Mouse (Mus musculus) forebrain, embryonic 12.5 days (tissue): ENCODE data around the gene Sac3d1. TPM values are rescaled to one million over a fixed set of nuclear protein-coding genes. Genes with fewer than 3 reads are reported as not detected.

ENCODE experiments used
- polyA plus RNA-seq: library from polyadenylated mRNA; unstranded; fragments of >200 nt; fragmentation: Nextera tagmentation; extraction: Ambion mirVana; gene quantifications from 2 replicates; pipeline ENCODE4 v1.2.1, GENCODE M21; 2016

Sac3d1 gene
- polyA plus RNA-seq, 1 experiment from 2014 or later: 56.6 TPM

Other genes with a start within 250 kb of the Sac3d1 start
- gene Frmd8, start 243.4 kb downstream of the Sac3d1 start, polyA plus RNA-seq: 25.6 and 25.9 TPM in 2 replicates
- 1.3 and 1.8 TPM in 2 replicates for gene Slc25a45, start 240.8 kb downstream of the Sac3d1 start, polyA plus RNA-seq
- gene Tigd3, start 224.5 kb downstream of the Sac3d1 start, polyA plus RNA-seq: 11.1 and 12.8 TPM in 2 replicates
- gene Dpf2, start 205.6 kb downstream of the Sac3d1 start, polyA plus RNA-seq: 184 and 203 TPM in 2 replicates
- 2.2 TPM in 2 replicates for gene Cdc42ep2, start 193.8 kb downstream of the Sac3d1 start, polyA plus RNA-seq
- gene Pola2, start 154.4 kb downstream of the Sac3d1 start, polyA plus RNA-seq: 76.8 and 80.4 TPM in 2 replicates
- not detected in 2 replicates for gene Slc22a20, start 132.5 kb downstream of the Sac3d1 start, polyA plus RNA-seq
- 2.0 and 3.2 TPM in 2 replicates for gene Capn1, start 102.8 kb downstream of the Sac3d1 start, polyA plus RNA-seq
- 26.4 and 31.3 TPM in 2 replicates for gene Syvn1, start 72.1 kb downstream of the Sac3d1 start, polyA plus RNA-seq
- gene Mrpl49, start 60.9 kb downstream of the Sac3d1 start, polyA plus RNA-seq: 74.7 and 76.7 TPM in 2 replicates
- gene Fau, start 60.8 kb downstream of the Sac3d1 start, polyA plus RNA-seq: 652 and 668 TPM in 2 replicates
- 30.8 and 35.4 TPM in 2 replicates for gene Znhit2, start 57.5 kb downstream of the Sac3d1 start, polyA plus RNA-seq
- gene Tm7sf2, start 50.3 kb downstream of the Sac3d1 start, polyA plus RNA-seq: 31.7 and 32.8 TPM in 2 replicates
- gene Vps51, start 41.4 kb downstream of the Sac3d1 start, polyA plus RNA-seq: 66.0 and 70.8 TPM in 2 replicates
- not detected in 2 replicates for gene Tmem262, start 38.6 kb downstream of the Sac3d1 start, polyA plus RNA-seq
- gene Gm28374, start 36.4 kb downstream of the Sac3d1 start, polyA plus RNA-seq: 2.0 and 2.4 TPM in 2 replicates
- gene Zfpl1, start 33.7 kb downstream of the Sac3d1 start, polyA plus RNA-seq: 66.1 and 74.9 TPM in 2 replicates
- 54.5 and 57.4 TPM in 2 replicates for gene Cdca5, start 33.7 kb downstream of the Sac3d1 start, polyA plus RNA-seq
- 0.42 and 0.62 TPM in 2 replicates for gene AC131692.1, start 24.2 kb downstream of the Sac3d1 start, polyA plus RNA-seq
- gene Naaladl1, start 12.9 kb downstream of the Sac3d1 start, polyA plus RNA-seq: 0.81 and 1.2 TPM in 2 replicates
- gene Snx15, start 9.7 kb upstream of the Sac3d1 start, polyA plus RNA-seq: 24.6 and 26.0 TPM in 2 replicates
- gene Batf2, start 22.3 kb upstream of the Sac3d1 start, polyA plus RNA-seq: not detected in 2 replicates
- 77.4 and 80.5 TPM in 2 replicates for gene Arl2, start 22.9 kb upstream of the Sac3d1 start, polyA plus RNA-seq
- not detected in 2 replicates for gene Majin, start 65.7 kb upstream of the Sac3d1 start, polyA plus RNA-seq
- 0.70 and 0.91 TPM in 2 replicates for gene Gpha2, start 107.7 kb upstream of the Sac3d1 start, polyA plus RNA-seq
- 51.8 and 52.4 TPM in 2 replicates for gene Ppp2r5b, start 117.2 kb upstream of the Sac3d1 start, polyA plus RNA-seq
- gene Atg2a, start 123.0 kb upstream of the Sac3d1 start, polyA plus RNA-seq: 12.0 and 14.2 TPM in 2 replicates
- 86.6 and 89.0 TPM in 2 replicates for gene Ehd1, start 158.1 kb upstream of the Sac3d1 start, polyA plus RNA-seq
- gene Cdc42bpg, start 187.8 kb upstream of the Sac3d1 start, polyA plus RNA-seq: 0.36 and 0.38 TPM in 2 replicates
- 97.1 and 107 TPM in 2 replicates for gene Men1, start 216.3 kb upstream of the Sac3d1 start, polyA plus RNA-seq
- 14.4 and 15.1 TPM in 2 replicates for gene Map4k2, start 222.5 kb upstream of the Sac3d1 start, polyA plus RNA-seq
- 204 and 221 TPM in 2 replicates for gene Sf1, start 245.0 kb upstream of the Sac3d1 start, polyA plus RNA-seq